Mouse (Mus musculus): ENCODE data around the gene Rab40b.
"Not testable (repeated sequence)": the region's sequence is repeated elsewhere in the genome, so short reads cannot be mapped to it uniquely, and the experiment has no call there.

- 0 out of 2 replicates have a peak, but pooled peaks have one; percentile 4 for TF ChIP-seq CTCF (conservative IDR thresholded peaks at IDR 0.05; ENCODE audit: insufficient read depth, insufficient read length, low read depth, low read length)
- not testable (repeated sequence) for TF ChIP-seq POLR2A (IDR thresholded peaks at IDR 0.05; ENCODE audit: low read depth, low read length)
Observed at GRCm38 (mm10) chr11:121348727-121349126, 39.3 kb downstream of the Rab40b start.

All from kidney, adult 2 months (tissue).